Mouse (Mus musculus): ENCODE results near the gene Krt6b.
"Not testable (repeated sequence)": the region's sequence is repeated elsewhere in the genome, so short reads cannot be mapped to it uniquely, and the experiment has no call there.

Gene Krt6b

GRCm38 (mm10) chr15:101680187-101680586 is at the start of gene Krt6b:
Gene Krt6b (minus strand): TSS chr15:101680287.
- no peak for DNase-seq (ENCODE audit: extremely low spot score)

DNA sequence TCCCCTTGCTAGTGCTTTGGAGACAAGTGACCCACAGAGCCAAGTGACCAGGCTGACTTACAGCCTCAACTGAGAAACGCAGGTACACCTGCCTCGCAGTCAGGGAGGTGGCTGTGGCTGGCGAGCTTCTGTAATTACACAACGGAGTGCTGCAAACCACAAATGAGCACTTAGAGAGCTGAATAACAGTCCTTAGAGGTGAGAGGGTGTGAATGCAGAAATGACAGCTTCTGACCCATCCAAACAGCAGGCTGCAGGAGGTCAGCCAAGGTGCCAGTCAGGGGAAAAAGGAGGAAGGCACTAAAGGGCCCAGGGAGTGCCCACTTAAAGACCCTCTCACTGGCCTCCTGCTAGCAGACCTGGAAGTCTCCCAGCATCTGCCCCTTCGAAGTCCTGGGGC is 44.6 kb upstream of the Krt6b start:
- DNase-seq (ENCODE audit: extremely low spot score): no peak

GRCm38 (mm10) chr15:101715831-101716230 is 35.7 kb upstream of the Krt6b start:
- no peak for DNase-seq (ENCODE audit: extremely low spot score)

GRCm38 (mm10) chr15:101714356-101714755 is 34.3 kb upstream of the Krt6b start:
- no peak for DNase-seq (ENCODE audit: extremely low spot score)

DNA sequence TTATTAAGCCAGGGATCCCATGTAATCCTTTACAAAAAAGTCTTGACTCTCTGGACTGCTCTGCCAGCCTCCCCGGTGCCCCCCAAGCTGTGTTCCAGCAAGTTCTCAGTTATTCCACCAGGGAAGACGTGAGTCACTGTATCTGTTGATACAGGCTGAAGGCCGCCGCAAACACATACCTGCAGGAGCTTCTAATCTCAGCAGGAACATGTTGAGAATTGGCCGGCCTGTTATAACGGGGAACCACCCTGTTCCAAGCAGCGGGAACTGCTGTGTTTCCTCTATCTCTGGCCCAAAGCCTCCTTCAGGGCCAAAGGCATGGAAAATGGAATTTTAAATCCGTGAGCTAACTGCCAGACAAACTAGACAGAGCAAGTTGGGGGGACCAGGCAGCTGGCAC is 33.6 kb upstream of the Krt6b start:
- no peak for DNase-seq (ENCODE audit: extremely low spot score)

GRCm38 (mm10) chr15:101712720-101713119 is 32.6 kb upstream of the Krt6b start, which contains the start of gene Krt5:
Gene Krt5 (minus strand): TSS chr15:101712898.
- DNase-seq (ENCODE audit: extremely low spot score): no peak

GRCm38 (mm10) chr15:101708683-101709082 is 28.6 kb upstream of the Krt6b start:
- no peak for DNase-seq (ENCODE audit: extremely low spot score)

GRCm38 (mm10) chr15:101707454-101707853 is 27.4 kb upstream of the Krt6b start:
- DNase-seq (ENCODE audit: extremely low spot score): no peak

- DNase-seq (ENCODE audit: extremely low spot score): peak; percentile 45
Observed at GRCm38 (mm10) chr15:101704066-101704465, 24.0 kb upstream of the Krt6b start.

- no peak for DNase-seq (ENCODE audit: extremely low spot score)
Observed at GRCm38 (mm10) chr15:101702380-101702779, 22.3 kb upstream of the Krt6b start.

- no peak for DNase-seq (ENCODE audit: extremely low spot score)
Observed at GRCm38 (mm10) chr15:101699866-101700265, 19.8 kb upstream of the Krt6b start.

DNA sequence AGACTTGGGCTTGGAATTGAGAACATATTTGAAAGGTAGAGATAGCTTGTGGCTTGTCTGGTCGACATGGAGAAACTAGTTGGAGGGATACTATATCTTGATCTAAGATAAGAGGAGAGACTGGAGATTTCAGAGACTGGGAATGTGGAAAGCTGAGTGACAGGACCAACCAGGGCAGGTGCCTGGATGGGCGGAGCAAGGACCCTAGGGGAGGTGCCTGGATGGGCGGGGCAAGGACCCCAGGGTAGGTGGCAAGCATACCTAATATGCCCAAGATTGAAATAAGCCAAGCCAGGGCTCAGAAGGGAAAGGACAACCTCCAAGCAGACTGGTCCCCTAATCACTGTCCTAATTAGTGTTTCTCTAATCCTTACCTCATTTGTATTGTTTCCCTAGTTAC is 19.1 kb upstream of the Krt6b start:
- no peak for DNase-seq (ENCODE audit: extremely low spot score)

DNA sequence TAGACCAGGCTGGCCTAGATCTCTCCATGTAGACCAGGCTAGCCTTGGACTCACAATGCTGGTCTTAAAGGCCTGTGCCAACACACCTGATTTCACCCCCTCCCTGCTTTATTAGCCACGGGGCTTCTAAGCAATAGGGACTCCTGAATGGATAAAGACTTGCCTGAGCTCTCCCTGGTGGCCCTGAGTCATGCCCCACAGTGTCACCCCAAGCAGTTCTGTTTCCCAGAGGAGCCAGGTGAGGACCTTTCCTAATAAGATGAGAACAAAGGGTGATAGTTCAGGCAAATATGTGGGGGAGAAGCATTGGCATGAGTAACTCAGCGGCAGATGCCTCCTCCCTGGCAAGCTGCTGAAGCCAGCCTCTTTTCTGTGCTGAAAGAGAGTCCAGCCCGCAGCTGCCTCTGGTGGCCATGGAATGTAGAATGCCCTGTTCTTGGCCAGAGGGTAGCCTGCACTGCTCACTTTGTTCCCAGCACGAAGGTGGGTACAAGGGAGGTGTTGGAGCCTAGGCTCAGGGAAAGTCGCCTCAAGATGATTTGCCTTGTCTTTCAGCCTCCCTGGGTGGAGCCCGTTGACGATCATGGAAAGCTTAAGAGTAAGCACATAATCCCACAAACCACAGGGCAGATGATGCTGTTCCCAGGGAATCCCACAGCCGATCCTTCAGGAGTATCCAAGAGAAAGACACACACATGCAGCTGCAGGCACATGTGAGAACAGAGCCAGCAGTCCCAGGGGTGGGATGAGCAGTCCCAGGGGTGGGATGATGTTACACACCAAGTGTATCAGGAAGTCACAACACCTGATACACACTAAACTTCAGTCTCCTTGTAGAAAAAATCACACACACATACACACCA is 17.5 kb upstream of the Krt6b start:
- DNase-seq (ENCODE audit: extremely low spot score): no peak

DNA sequence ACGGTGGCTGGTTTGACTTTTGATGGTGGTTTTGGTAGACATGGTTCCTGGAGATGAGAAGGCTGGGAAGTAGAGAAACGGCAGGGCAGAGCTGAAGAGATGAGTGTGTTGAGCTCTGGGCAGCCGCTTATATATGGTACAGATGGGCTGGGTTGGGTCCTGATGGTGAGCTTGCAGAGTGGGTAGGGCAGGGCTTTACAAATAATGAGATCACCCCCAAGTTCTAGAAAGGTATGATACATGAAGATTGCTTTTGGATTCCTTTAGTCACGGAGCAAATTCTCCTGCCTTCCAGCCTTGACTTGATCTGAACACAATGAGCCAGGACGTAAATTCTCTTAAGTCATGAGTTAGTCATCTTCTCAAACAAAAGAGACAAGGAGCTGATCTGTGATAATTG is 14.1 kb upstream of the Krt6b start, which contains the start of gene Krt6a:
TSS of gene Krt6a (minus strand) at position 101 of the 400 bp plus-strand sequence.
- no peak for DNase-seq (ENCODE audit: extremely low spot score)

DNA sequence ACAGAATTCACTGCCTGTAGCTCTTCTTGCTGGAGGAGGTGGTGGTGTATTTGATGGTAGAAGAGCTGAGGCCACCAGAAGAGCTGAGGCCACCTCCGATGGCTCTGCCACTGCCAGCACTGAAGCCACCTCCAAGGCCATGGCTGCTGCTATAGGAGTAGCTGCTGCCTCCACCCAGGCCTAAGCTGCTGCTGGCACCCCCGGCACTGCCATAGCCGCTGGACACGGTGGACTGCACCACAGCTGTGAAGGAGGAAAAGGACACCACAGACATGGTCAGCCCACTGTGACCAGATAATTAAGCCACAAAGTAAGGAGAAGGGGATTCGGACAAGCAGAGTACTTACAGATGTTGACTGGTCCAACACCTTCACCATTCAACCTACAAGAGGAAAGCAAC is 10.4 kb upstream of the Krt6b start:
- DNase-seq (ENCODE audit: extremely low spot score): not testable (repeated sequence)

DNA sequence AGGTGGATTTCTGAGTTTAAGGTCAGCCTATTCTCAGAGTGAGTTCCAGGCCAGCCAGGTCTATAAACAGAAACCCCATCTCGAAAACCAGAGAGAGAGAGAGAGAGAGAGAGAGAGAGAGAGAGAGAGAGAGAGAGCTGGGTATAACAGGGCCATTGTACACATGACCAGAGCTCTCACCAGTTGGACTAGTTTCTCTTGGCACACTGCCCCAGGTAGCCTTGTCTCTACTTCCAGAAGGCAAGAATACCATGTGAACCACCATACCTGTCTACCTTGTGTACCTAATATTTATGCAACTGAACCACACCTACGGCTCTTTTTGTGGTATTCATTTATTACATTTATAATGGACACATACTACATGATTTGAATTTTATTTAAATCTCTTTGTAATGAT is 8.1 kb upstream of the Krt6b start:
- DNase-seq (ENCODE audit: extremely low spot score): no peak

DNA sequence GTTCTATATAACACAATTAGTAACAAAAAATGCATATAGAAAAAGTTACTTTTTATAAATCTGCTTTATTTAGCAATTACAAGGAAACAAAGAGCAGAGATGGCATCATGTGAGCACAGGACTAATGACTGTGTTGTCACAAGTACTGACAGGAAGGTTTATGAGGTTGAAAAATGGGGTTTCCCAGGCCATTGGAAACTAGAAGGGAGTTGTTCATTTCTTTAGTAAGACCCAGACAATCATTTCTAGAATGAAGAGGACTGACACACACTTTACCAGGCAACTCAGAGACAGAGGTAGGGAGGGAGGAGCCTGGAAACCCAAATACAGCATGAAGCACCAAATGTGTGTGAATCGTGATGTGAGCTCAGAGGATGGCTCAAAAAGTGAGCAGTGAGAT is 4.1 kb downstream of the Krt6b start:
- DNase-seq (ENCODE audit: extremely low spot score): no peak

GRCm38 (mm10) chr15:101652736-101653265 is 27.3 kb downstream of the Krt6b start:
- no peak for DNase-seq (ENCODE audit: extremely low spot score)

- no peak for DNase-seq (ENCODE audit: extremely low spot score)
Observed at GRCm38 (mm10) chr15:101647280-101647679, 32.8 kb downstream of the Krt6b start, which contains the start of gene Gm5478. Gene Gm5478 (minus strand): TSS chr15:101647380.

DNA sequence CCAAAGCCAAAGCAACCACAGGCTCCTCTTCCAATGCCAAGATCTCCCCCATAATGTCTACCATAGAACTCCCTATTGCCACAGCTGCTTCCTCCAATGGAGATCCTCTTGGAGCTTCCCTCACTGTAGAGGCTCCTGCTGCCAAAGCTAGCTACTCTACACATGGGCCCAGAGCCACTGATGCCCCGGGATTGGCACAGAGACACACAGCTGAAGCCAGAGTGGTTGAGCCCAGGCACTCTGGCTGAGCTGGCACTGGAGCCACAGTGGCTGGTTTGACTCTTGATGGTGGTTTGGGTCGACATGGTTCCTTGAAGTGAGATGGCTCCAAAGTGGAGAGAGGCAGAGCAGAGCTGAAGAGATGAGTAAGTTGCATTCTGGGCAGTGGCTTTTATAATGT is 52.2 kb downstream of the Krt6b start, which contains the start of gene Gm5414:
TSS of gene Gm5414 (minus strand) at position 305 of the 400 bp plus-strand sequence.
- DNase-seq (ENCODE audit: extremely low spot score): no peak
